Mouse (Mus musculus) megakaryocyte, embryonic 14.5 days (primary cell): ENCODE measurements around the gene Kcnk16. TPM values are rescaled to one million over a fixed set of nuclear protein-coding genes. Genes with fewer than 3 reads are reported as not detected.

ENCODE experiments used
- H3K27me3 ChIP-seq: replicated peaks from 2 replicates; pipeline ENCODE3; 2012; ENCODE audit warnings: inconsistent platforms
- H3K36me3 ChIP-seq: replicated peaks from 2 replicates; pipeline ENCODE3; 2012; ENCODE audit warnings: low read length, inconsistent platforms, mixed read lengths
- H3K4me1 ChIP-seq: 2 replicates; pipeline ENCODE4 v1.6.1; 2012; ENCODE audit warnings: inconsistent platforms
- H3K4me3 ChIP-seq: replicated peaks from 2 replicates; pipeline ENCODE3; 2012; ENCODE audit warnings: moderate library complexity, mild to moderate bottlenecking, inconsistent platforms
- H3K9me3 ChIP-seq: 2 replicates; pipeline ENCODE4 v1.6.1; 2012; ENCODE audit warnings: inconsistent platforms
- FLI1 ChIP-seq: IDR thresholded peaks from 2 replicates; pipeline ENCODE4 v1.6.1; 2012; ENCODE audit warnings: low read length, inconsistent platforms, mixed read lengths
- GATA1 ChIP-seq: IDR thresholded peaks from 3 replicates; pipeline ENCODE4 v1.6.1; 2012; ENCODE audit warnings: mixed read lengths, low read length, inconsistent platforms, borderline replicate concordance
- polyA plus RNA-seq: library from polyadenylated mRNA; stranded (reverse); fragments of >175 nt; gene quantifications from 2 replicates; pipeline ENCODE4 v1.2.3, GENCODE M21; 2012; ENCODE audit warnings: low replicate concordance; ENCODE audit not compliant: insufficient read depth

Kcnk16 gene
- polyA plus RNA-seq, 1 experiment, result not detected

- Histone ChIP-seq H3K9me3 (peaks cover 22% of the 10 kb centered on the region), H3K4me1 (no peaks in the 10 kb centered on the region), H3K36me3 (no peaks in the 10 kb centered on the region), H3K27me3 (peaks cover 29% of the 10 kb centered on the region), H3K4me3 (no peak overlapping the region)
- TF ChIP-seq GATA1 (no peak), FLI1 (no peak)
Observed at GRCm38 (mm10) chr14:20233016-20233980, 35.7 kb downstream of the Kcnk16 start.

- TF ChIP-seq FLI1, result no peak
- TF ChIP-seq GATA1, result no peak
- Histone ChIP-seq H3K9me3 (peaks cover 9% of the 10 kb centered on the region), H3K4me3 (no peak overlapping the region), H3K27me3 (peaks cover 31% of the 10 kb centered on the region), H3K36me3 (no peaks in the 10 kb centered on the region), H3K4me1 (no peaks in the 10 kb centered on the region)
Observed at GRCm38 (mm10) chr14:20230063-20230491, 38.9 kb downstream of the Kcnk16 start.

GRCm38 (mm10) chr14:20229437-20229836 is 39.6 kb downstream of the Kcnk16 start:
- Histone ChIP-seq H3K27me3 (peaks cover 31% of the 10 kb centered on the region), H3K9me3 (peaks cover 8% of the 10 kb centered on the region), H3K36me3 (no peaks in the 10 kb centered on the region), H3K4me1 (peaks cover 2% of the 10 kb centered on the region), H3K4me3 (no peak overlapping the region)
- TF ChIP-seq FLI1, result no peak
- TF ChIP-seq GATA1, result no peak

DNA sequence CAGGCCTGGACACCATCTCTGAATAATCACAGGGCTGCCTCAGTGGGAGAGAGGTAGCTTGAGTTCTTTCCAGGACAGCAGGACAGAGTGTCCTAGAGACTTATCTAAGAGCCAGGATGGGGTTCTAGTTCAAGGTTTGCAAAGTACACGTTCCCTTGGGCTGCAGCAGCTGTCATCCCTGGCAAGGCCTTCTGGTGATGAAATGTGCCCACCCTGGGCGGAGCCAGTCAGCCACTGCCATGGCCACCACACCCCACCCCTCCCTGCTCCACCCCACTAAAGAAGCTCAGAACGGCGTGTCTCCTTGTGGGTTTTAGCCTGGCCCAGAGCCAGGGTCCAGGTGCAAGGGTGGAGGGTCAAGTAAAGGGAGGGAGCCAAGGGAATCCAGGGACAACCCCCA is 40.7 kb downstream of the Kcnk16 start:
- H3K27me3 ChIP-seq, result peaks cover 31% of the 10 kb centered on the region
- H3K4me1 ChIP-seq, result peaks cover 13% of the 10 kb centered on the region
- no peaks in the 10 kb centered on the region for H3K9me3 ChIP-seq
- TF ChIP-seq GATA1, result no peak
- TF ChIP-seq FLI1, result no peak
- H3K4me3 ChIP-seq, result no peak overlapping the region
- H3K36me3 ChIP-seq, result no peaks in the 10 kb centered on the region

DNA sequence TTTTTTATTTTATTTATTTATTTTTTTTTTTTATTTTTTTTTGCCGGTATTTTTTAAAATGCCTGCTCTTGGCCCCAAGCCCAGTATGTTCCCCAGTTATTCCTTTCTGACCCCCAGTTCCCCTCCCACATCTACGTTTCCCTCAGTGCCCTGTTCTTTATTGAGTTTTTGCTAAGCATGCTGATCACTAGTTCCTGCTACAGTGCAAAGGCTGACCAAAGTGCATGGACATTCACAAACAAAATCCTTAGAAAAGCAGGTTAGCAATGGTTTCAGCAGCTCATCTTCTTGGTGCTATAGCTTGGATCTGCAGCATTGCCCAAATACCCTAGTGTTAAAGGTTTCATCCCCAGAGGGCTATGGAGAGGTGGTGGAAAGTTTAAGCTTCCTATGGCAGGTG is 42.0 kb downstream of the Kcnk16 start:
- H3K27me3 ChIP-seq, result peaks cover 31% of the 10 kb centered on the region
- TF ChIP-seq FLI1 (no peak), GATA1 (no peak)
- peaks cover 21% of the 10 kb centered on the region for H3K4me1 ChIP-seq
- H3K9me3 ChIP-seq, result no peaks in the 10 kb centered on the region
- no peak overlapping the region for H3K4me3 ChIP-seq
- no peaks in the 10 kb centered on the region for H3K36me3 ChIP-seq

- Histone ChIP-seq H3K36me3 (no peaks in the 10 kb centered on the region), H3K9me3 (no peaks in the 10 kb centered on the region), H3K4me1 (peaks cover 21% of the 10 kb centered on the region), H3K4me3 (no peak overlapping the region), H3K27me3 (peaks cover 31% of the 10 kb centered on the region)
- no peak for TF ChIP-seq FLI1
- TF ChIP-seq GATA1, result no peak
Observed at GRCm38 (mm10) chr14:20226488-20226887, 42.5 kb downstream of the Kcnk16 start.

DNA sequence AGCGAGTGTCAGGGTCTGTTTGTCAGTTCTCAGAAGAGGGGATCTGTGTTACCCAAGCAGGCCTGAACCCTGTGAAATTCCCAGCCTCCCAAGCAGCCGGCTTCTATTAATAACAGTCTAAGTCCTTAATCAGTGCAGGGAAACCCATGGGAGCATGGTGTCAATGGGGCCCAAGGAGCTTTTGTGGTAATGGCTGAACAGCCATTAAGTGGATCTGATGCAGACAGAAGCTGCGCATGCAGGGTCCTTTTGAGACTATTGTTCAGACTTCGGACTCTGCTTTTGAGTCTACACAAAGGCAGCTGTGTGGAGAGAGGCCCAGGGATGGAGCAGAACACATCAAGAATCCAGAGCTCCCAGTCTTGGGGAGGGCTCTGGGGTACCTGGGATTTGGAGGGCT is 43.5 kb downstream of the Kcnk16 start:
- H3K27me3 ChIP-seq, result peaks cover 31% of the 10 kb centered on the region
- TF ChIP-seq GATA1, result no peak
- TF ChIP-seq FLI1, result no peak
- no peak overlapping the region for H3K4me3 ChIP-seq
- H3K36me3 ChIP-seq, result no peaks in the 10 kb centered on the region
- H3K4me1 ChIP-seq, result peaks cover 26% of the 10 kb centered on the region
- no peaks in the 10 kb centered on the region for H3K9me3 ChIP-seq

GRCm38 (mm10) chr14:20224576-20225218 is 44.3 kb downstream of the Kcnk16 start:
- H3K4me1 ChIP-seq, result peaks cover 27% of the 10 kb centered on the region

DNA sequence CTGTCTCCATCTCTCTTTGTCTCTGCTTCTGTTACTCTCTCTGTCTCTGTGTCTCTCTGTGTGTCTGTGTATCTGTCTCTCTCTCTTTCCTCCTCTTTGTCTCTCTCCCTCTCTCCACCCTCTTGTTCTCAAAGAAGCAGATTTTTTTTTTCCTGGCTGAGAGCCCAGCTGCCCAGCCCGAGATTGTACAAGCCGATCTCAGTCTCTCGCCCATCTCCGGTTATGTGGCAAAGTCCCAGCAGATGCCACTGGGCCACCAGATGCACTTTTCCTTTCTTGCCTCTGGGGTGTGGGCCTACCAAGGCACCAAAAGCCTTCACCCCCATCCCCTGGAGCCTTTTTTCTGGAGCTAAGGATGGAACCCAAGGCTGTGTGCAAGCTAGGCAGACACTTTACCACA is 44.8 kb downstream of the Kcnk16 start:
- Histone ChIP-seq H3K36me3 (no peaks in the 10 kb centered on the region), H3K4me3 (no peak overlapping the region), H3K4me1 (peaks cover 27% of the 10 kb centered on the region), H3K9me3 (no peaks in the 10 kb centered on the region), H3K27me3 (peaks cover 19% of the 10 kb centered on the region)
- no peak for TF ChIP-seq GATA1
- TF ChIP-seq FLI1, result no peak

More at GRCm38 (mm10) chr14:20224576-20225218, 44.3 kb downstream of the Kcnk16 start:
- H3K27me3 ChIP-seq, result peaks cover 23% of the 10 kb centered on the region
- H3K36me3 ChIP-seq, result no peaks in the 10 kb centered on the region
- H3K4me3 ChIP-seq, result no peak overlapping the region
- no peak for TF ChIP-seq FLI1
- TF ChIP-seq GATA1, result no peak
- no peaks in the 10 kb centered on the region for H3K9me3 ChIP-seq

DNA sequence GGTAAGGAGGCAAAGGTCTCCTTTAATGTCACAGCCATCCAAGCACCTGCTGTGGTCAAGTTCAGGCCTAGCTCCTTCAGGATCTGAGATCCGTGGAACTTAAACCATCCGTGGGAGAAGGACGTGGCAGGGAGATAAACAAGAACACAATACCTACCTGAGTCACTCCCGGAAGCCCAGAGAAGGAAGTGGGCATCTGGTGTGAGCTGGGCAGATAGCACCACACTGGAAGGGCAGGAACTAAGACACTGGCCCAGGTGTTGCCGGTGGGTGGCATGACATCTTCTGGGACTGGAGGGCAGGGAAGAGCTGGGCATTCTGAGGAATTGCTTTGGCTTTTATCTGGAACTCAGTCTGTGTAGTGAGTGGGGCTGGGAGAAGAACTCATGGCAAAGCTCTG is 45.7 kb downstream of the Kcnk16 start:
- Histone ChIP-seq H3K4me1 (peaks cover 27% of the 10 kb centered on the region), H3K4me3 (peak overlapping the region; percentile 59), H3K9me3 (no peaks in the 10 kb centered on the region), H3K36me3 (no peaks in the 10 kb centered on the region), H3K27me3 (peaks cover 10% of the 10 kb centered on the region)
- TF ChIP-seq FLI1, result no peak
- TF ChIP-seq GATA1, result no peak
